Mouse (Mus musculus) adrenal gland, postnatal 4 days (tissue): ENCODE data around the gene Adgrg2. TPM values are rescaled to one million over a fixed set of nuclear protein-coding genes. Genes with fewer than 3 reads are reported as not detected.
A peak's percentile ranks its signal among the peaks of the same experiment; 100 is the strongest.

Experiments used
- DNase-seq, 2 experiments: peaks; one replicate each; pipeline ENCODE4 v3.0.0; 2021 to 2022; ENCODE audit warnings: low spot score in 2 of 2, mixed read lengths in 2 of 2
- total RNA-seq, 2 experiments: library from RNA; stranded (reverse); gene quantifications; 2 replicates each; pipeline ENCODE4 v1.2.3; 2021

Adgrg2 gene
- total RNA-seq, 2 experiments from 2014 or later, result 1.9 to 3.6 TPM

GRCm38 (mm10) chrX:160501687-160502047 lies 111.2 kb downstream of the Adgrg2 start:
- DNase-seq, result no peak

GRCm38 (mm10) chrX:160502048-160503041 lies 111.9 kb downstream of the Adgrg2 start, which contains the start of gene Phka2:
Gene Phka2 (plus strand): TSS chrX:160502166.
- DNase-seq, result peak; percentile 38 to 61

DNA sequence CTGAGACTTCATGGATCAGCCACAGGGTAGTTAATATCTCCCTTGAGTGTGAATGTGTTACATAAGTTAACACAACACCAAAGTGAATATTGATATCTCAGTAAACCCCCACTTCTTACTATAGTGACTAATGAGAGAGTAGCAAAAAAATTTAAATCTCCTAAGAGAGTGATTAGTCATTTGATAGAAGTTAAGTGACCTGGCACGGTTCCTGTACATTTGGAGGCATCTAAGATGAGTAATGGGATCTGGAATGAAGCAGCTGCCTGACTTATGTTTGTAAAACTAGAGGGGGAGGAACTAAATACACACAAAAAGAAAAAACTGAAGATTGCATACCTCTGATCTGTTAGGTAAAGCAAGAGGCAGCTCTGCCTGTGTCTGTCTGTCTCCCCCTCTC lies 118.6 kb downstream of the Adgrg2 start:
- no peak for DNase-seq

DNA sequence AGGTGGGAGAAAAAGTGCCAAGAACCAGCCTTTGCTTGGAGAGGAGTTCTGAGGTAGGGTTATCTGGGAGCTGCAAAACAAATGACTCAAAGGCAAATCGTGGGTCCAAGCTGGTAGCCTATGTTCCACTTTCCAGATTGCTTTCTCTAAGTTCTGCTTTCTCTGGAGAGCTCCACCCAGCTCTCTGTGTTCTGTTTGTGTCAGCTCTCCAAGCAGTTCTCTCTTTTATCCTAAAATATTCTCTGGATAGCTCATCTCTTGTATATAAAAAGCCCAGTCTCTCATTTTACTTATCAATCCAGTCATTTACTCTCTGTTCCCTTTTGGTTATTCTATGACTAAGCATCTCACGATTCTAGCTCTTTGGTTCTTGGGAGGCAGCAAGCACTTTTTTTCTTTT lies 119.7 kb downstream of the Adgrg2 start:
- no peak for DNase-seq

- DNase-seq, result no peak
Measured at GRCm38 (mm10) chrX:160516027-160516426, 125.5 kb downstream of the Adgrg2 start.

DNA sequence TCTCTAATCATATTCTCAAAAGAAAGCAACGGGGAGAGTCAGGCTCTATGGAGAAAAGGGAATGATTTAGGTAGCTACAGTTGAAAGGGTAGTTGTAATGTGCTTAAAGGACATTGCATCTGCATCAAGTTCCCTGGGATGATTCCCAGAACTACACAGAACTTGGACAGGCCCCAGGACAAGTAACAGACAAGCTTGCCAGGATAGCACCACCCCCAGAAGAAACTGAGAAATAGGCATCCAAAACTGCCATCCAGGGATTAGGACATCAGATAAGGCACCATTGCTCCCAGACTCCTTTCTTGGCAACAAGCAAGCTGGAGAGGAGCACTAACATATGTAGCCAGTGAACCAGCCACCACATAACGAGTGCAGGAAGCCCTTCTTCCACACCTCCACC lies 152.3 kb downstream of the Adgrg2 start:
- no peak for DNase-seq

Other genes starting within 250 kb of the Adgrg2 start
- 10 to 100 TPM; 40.1 to 40.5 TPM for gene Phka2, start 111.5 kb downstream of the Adgrg2 start, total RNA-seq